Mouse (Mus musculus): ENCODE data around the gene Gbx1.

The Gbx1 gene

GRCm38 (mm10) chr5:24477909-24478308 lies 49.1 kb downstream of the Gbx1 start:
- in situ Hi-C loops (cut with MboI, MseI) = no loop called here

GRCm38 (mm10) chr5:24475476-24476241 lies 51.3 kb downstream of the Gbx1 start:
- in situ Hi-C loops (cut with MboI, MseI) = no loop called here

- in situ Hi-C loops (cut with MboI, MseI) = no loop called here
Observed at GRCm38 (mm10) chr5:24474723-24475261, 52.2 kb downstream of the Gbx1 start.

GRCm38 (mm10) chr5:24474025-24474722 lies 52.8 kb downstream of the Gbx1 start:
- in situ Hi-C loops (cut with MboI, MseI) = no loop called here

GRCm38 (mm10) chr5:24472884-24473619 lies 54.0 kb downstream of the Gbx1 start:
- in situ Hi-C loops (cut with MboI, MseI) = no loop called here

GRCm38 (mm10) chr5:24470600-24470999 lies 56.4 kb downstream of the Gbx1 start:
- in situ Hi-C loops (cut with MboI, MseI) = no loop called here

- in situ Hi-C loops (cut with MboI, MseI) = no loop called here
Observed at GRCm38 (mm10) chr5:24466762-24467161, 60.2 kb downstream of the Gbx1 start.

- in situ Hi-C loops (cut with MboI, MseI) = no loop called here
Observed at GRCm38 (mm10) chr5:24455613-24456012, 71.4 kb downstream of the Gbx1 start.

GRCm38 (mm10) chr5:24455076-24455475 lies 71.9 kb downstream of the Gbx1 start:
- in situ Hi-C loops (cut with MboI, MseI) = no loop called here

GRCm38 (mm10) chr5:24453985-24454303 lies 73.1 kb downstream of the Gbx1 start:
- in situ Hi-C loops (cut with MboI, MseI) = no loop called here

GRCm38 (mm10) chr5:24453283-24453984 lies 73.6 kb downstream of the Gbx1 start:
- in situ Hi-C loops (cut with MboI, MseI) = no loop called here

Data from T-helper 1 cell (primary cell).